Mouse (Mus musculus): ENCODE results near the gene Lrrk2.

Gene Lrrk2

DNA sequence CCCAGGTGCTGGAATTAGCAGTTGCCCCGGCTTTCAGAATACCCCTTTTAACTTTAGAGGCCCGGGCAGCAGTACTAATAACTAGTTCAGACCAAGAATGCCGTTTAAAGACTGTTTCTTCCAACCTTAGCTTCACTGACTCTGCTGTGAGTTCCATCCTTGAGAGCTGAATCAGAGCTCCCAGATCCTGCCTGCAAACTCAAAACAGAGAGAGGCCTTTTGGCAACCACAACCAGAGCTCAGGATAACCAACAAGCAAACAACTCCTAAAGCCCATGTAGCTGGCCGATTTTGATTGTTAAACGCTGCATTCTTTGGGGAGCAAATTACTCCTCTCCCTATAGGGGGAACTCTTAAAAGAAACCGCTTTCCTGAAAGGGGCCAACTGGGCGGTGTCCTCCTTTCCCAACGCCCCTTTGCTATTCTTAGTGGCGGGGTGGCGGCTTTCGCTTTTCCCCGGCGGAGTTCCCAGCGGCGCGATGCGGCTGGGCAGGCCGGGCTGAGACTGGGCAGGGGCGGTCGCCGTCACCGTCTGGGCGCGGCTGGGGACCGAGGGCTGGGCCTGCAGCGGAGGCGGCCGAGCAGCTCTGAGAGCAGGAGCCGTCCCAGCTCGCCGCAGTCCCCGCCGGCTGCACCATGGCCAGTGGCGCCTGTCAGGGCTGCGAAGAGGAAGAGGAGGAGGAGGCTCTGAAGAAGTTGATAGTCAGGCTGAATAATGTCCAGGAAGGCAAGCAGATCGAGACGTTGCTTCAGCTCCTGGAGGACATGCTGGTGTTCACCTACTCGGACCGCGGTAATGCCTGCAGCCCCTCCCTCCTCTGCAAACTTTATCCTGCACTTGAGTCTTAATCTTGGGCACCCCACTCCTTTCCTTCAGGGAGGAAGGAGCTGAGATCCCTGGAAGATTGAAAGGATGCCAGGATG lies at the start of gene Lrrk2:
TSS of gene Lrrk2 (plus strand) at position 531 of the 924 bp plus-strand sequence.
- peak; percentile 99 for DNase-seq

DNA sequence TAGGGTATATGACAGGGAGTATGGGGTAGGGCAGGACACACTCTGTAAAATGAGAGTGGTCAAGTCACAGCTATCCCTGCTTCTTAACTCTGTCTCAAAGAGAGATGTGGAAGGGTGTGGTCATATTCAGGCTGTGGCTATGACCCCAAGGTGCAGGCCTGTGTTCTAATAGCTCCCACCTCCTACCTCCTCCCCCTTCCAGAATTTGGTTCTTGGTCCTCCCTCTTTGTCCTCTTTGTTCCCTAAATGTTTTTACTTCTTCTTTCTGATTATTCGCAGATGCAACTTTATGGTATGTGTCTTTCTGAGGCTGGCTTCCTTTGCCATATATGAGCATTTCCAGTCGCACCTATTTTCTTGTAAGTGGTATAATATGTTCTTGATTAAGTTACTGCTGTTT lies 48.5 kb upstream of the Lrrk2 start:
- no peak for DNase-seq

DNA sequence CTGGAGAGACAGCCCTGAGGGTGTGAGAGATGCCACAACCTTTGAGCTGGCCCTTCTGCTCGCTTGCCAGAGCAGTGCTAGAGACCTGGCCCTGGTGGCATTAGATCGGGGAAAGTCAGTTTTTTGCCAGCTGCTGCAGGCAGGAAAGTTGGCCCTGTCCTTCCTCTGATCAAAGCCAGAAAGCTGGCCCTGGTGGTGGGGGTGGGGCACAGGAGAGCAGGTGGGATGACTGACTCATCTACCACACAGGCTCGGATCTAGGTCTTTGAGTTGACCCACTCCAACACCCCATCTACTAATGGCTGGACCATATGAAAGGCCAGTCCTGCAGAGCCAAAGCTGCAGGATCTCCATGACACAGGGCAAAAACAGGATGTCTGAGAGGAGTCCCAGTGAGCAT lies 43.8 kb upstream of the Lrrk2 start:
- no peak for DNase-seq

DNA sequence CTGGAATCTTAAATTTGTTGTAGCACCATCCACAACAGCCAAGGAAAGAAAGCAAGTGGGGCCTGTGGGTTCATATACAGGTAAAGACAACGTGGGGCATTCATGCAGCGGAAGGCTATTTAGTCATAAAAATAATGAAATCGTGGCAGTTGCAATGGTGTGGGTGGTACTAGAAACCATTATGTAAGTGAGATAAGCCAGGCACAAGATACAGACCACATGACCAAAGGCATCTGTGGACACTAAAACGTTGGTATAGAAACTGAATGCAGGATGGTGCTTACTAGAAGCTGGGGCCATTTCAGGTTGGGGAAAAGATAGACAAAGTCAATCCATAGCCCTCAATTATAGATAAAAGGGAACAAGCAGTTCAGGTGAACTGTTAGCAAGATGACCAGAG lies 40.5 kb upstream of the Lrrk2 start:
- no peak for DNase-seq

DNA sequence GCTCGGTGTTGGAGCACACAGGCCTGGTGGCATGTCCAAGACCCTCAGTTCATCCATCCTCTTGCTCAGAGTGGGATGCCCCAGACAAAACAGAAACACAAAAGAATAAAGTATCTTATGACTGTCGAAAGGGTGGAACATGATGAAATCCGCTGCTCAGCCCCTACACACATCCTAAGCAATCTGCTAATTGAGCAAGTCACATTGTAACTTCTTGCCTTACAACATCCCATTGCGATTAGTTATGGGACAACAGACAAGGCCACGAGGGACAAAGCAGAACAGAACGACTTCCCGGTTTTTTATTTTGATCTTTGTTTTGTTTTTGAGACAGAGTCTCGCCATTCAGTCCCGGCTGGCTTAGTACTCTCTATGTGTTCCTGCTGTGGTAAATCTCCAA lies 39.9 kb upstream of the Lrrk2 start:
- DNase-seq = no peak

DNA sequence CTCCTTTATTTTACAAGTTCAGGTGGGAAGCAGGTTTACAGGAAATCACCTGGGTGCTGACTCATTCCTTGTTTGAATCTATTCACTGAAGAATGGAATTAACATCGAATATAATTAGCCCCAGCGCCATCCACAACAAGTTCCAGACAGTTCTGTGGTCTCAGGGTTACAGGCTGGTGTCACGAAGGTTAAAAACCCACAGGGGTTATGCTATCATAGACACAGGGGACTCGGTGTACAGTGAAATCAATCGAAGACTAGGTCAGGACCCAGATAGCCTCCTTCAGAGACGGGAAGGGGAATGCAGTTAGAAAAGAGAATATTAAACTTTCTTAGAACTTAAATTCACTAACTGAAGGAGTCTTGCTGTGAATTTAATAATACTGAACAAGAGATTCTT lies 39.2 kb upstream of the Lrrk2 start:
- DNase-seq = no peak

DNA sequence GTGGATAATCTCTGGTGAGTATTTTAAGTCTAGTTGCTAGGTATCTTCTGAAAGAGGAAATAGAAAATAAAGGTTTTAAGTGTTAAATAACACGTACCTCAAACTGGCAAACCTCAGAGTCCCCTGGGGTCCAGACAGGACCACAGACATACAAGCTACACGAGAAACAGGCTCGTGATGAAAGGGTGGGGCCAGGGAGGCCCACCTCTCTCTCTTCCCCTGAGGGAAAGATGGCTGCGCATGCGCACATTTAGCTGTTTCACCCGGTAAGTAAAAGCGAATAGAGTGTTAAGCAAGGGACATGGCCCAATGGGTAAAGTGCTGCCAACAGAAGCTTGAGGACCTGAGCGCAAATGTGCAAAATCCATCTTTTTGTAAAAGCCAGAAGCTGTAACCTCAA lies 38.7 kb upstream of the Lrrk2 start:
- DNase-seq = peak; percentile 92

DNA sequence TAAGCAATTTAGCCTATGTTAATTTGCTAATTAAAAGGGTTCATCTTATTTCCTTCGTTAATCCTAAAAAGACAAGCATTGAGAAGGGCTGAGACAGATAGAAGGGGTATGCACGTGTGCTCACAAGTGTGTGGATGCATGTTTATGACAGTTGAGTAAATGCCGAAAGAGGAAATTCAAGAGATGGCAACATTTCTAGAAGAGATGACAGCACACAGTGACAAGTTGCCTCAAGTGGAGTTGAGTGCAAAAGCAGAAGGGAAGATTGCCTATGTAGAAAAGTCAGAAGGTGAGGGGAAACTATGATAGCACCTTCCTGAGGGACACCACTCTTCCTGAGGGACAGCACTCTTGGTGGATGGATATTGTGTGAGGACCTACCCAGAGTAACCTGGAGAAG lies 31.3 kb upstream of the Lrrk2 start:
- no peak for DNase-seq

DNA sequence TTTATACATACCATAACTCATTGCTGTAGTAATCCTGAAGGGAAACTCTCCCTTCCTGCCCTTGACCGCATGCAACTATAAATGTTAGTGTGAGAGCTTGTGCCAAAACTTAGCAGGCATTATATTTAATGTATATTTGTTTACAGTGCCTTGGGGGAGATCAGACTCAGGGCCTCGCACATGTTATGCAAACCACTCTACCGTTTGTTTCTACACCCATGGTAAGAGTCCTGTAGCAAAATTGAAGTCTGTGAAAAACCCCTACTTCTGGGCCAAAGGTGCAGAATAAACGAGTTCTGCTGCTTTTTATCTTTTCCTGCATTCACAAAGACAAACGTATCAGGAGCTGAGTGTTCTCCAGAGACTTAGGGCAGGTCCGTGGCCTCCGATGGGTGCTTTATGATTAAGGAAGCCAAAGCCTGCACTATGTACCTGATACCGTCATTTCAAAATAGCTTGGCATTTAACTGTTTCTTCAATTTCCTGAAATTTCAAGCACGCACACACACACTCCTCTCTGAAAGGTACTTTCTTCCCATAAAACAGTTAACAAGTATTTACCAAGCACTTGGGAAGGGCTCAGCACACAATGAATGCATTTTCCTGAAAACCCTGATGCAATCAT lies 30.2 kb upstream of the Lrrk2 start:
- DNase-seq = no peak

DNA sequence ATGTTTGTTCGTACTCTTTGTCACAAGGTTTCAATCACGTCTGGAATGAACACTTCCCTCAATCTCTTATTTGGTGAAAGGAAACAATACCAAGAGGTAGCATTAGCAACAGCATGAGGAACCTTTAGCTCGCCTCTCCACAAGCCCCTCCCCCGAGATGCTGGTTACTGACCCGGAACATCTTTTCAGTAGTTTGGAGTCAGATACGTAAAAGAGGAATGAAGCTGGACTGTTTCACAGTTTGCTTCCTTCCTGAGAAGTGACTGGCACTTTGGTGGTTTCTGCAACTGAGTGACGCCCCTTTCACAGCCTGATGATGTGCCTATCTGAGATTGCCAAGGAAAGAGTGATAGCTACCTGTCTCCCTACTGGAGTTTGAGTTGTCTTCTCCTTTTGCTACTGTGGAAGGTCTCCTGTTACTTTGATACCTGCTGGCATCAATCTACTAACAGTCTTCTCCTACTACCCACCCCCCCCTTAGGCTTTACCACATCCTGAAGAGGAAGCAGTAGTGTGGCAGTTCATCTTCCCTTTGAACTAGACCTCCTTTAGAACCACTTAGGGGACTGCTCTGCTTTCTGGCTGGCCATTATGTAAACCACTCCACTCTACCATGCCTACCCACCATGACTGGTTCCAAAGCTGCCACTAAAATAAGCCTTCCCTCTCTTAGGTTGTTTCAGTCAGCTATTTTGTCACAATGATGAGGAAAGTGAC lies 29.2 kb upstream of the Lrrk2 start:
- DNase-seq = no peak

DNA sequence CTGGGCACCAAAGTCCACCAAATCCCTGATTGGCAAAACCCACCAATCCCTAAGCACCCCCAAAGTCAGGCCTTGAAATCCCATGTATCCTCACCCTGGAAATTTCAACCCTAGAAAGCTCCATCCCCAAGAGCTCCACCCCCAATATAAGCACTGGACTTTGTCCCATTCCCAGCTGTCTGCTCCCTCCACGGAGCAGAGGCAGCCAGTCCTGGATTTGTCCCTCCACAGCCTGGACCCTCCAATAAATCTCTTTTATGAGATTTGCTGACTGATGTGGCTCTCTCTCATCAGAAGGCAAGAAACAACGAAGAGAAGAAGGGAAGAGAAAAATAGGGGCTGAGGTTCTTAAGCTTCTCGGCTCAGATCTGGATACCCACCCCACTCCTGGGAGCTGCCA lies 22.7 kb upstream of the Lrrk2 start:
- no peak for DNase-seq

DNA sequence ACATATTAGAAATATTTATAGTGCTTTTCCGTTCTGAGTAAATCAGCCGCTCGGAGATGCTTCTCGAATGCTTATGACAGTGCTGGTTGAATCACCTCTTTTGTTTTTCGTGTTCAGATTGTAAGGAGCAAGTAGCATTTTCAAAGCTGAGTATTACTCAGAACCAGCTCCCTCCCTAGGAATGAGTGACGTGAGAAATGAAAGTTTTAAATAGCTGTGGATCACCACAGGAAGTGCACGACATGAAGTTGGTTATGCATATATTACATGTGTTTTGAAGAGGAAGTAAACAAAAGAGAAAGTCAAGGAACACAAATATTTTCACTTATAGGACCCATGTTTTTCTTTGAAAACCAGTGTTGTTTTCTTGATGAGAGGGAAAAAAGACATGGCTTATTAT lies 21.5 kb upstream of the Lrrk2 start:
- no peak for DNase-seq

DNA sequence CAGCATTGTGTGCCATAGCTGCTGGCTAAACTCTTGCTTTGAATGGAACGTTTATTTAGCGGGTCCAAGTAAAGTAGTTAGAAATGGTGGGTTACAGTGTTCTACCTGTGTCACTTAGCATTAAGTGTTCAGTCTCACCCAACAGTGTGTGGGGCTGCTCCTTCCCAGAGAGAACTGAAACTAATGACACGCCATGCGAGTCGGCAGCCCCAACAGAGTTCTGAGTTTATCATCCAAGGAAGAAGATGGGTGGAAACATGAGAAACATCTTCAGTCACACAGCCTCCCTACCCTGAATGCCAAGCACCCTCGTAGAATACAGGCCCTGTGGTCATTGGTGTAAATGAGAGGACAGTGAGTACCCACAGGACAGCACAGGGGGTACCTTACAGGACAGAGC lies 14.7 kb upstream of the Lrrk2 start:
- no peak for DNase-seq

DNA sequence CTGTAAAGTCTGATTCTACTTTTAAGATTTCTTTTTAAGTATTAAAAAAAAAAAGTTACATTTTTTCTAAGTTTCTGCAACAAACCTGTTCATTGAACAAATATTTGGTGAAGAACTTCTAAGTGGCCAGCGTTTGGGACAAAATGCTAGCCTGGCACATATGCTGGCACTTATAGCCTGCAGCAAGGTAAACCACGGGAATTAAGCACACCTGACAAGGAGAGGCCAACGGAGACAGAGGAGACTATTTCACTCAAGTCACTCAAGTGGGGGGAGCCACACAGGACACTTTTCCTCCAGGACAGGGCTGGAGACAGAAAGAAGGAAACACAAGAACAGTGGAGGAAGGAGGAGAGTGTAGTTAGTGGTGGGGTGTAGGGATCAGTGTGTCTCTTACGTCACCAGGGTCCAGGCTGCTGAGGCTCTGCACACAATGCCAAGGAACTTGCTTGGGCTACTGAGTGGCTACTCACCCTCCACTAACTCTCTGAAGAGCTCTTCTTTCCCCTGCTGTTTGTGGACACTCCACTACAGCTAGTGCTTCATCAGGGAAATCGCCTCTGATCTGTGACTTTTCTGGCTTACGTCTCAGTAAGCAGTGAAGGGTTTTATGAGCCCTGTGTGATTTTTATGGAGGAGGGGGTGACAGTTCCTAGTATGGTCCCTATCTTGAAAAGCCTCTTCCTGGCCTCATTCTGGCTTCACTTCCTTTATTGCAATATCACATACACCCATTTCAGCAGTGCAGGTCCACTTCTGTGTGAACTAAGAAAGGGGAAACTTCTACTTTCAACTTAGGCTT lies 12.5 kb upstream of the Lrrk2 start:
- DNase-seq = no peak

DNA sequence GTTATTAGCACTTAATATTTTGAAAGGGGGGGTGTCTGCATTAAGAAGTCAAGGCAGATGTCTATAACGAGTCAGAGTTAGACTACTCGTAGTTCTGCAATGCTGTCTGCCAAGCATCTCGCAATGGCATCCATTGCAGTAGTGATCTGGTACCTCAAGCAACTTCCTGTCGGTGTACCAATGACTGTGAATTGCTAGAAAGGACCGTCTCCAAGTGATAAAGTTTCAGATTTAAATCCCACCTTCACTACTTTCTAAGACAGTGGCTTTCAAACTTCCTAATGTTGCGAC lies 12.0 kb upstream of the Lrrk2 start:
- no peak for DNase-seq

DNA sequence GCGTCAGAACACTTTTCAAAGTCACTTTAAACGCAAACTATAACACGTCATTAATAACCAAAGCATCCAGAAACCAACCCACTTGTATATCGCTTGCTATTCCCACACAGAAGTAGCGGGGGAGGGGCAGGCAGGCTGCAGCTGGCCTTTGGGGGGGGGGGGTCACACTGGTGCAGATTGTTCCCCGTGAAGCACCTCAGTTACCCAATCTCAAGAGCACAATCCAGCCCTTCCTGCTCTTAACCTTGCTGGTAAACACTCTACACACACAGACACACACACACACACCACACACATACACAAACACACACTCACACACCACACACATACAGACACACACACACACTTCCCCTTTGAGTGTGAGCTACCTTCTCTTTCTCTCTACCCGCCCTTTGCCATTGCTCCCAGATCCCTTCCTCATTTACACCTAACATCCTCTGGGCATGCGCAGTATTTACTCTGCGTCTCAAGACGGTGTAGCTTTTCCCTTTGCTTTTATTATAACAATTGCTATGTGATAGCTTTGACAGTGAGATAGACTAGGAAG lies 8.3 kb upstream of the Lrrk2 start:
- no peak for DNase-seq

DNA sequence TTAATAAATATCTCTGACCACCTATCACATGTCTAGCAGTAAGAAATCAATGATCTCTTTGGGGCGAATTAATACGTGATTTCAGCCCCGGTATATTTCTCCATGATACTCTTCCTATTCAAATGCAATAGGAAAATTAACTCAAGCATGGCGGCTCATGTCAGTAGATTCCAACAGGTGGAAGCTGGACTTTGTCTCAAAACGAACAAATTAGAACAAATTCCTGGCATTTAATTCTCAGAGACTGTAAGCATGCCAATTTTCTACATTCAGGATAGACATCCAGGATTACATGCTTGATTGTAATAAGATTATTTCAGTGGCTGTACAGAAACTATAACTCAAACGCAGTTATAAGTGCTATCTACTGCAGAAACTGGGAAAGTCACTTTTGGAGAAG lies 7.4 kb upstream of the Lrrk2 start:
- no peak for DNase-seq

DNA sequence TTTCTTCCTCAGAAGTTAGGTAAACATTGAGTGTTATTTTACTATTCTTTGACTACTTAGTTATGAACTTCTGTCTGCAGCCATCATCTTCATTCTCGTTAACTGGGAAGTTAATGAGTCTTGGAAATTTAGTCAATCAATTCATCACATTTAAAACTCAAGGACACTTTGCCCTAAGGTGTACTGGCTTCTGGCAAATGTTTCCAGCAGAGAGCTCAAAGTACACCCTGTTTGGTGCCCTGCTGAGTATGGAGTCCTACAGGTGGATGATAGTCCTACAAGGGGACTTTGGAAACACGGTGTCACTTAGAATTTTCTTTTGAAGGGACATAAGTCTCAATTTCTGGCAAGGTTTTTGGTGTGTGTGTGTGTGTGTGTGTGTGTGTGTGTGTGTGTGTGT lies 1.8 kb upstream of the Lrrk2 start:
- peak; percentile 25 for DNase-seq

DNA sequence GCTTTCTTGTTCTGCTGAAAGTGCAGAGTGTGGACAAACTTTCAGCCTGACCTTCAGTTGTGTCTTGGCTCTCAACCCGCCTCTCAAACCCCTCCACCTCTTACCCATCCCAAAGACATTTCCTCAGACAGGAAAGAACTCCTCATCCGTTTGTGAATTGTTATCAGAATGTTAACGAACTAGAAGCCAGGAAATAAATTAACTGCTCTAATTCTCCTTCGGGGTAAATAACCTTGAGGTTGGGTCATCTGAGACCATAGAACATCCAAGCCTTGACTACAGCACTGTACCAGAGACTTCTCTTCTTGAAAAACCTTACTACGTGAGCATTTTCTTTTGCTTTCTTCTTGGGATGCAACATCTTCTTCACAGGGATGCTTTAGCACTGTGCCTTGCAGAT lies 988 bp upstream of the Lrrk2 start:
- no peak for DNase-seq

DNA sequence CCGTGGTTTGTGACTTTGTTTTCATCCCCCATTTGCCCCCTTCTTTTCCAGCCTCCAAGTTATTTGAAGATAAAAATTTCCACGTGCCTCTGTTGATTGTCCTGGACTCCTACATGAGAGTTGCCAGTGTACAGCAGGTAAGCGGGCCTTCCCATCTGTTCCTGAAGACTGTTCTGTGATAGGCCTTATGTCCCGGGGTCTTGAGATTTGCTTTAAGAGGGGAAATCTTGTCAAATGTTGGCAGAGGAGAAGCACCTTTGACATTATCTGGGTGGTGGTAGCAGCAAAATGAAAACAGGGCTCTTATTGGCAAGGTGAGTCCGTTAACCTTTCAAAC lies 562 bp downstream of the Lrrk2 start:
- DNase-seq = no peak

DNA sequence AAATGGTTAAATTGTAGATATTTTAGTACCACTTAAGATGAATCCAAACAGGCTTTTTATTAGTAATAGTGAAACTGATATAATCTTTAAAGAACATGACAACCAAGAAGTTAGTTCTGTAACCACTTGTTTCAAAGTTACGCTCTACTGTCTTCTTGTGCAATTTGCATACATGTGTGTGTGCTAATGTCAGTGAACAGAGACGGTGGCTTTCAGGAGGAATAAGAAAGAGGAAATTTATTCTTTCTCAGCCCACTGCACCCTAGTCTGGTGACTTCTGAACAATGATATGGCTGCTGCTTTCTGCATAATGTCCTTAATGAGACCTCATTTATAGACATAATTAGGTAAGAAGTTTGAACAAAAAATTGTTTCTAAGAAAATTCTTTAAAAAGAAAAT lies 7.1 kb downstream of the Lrrk2 start:
- DNase-seq = no peak

DNA sequence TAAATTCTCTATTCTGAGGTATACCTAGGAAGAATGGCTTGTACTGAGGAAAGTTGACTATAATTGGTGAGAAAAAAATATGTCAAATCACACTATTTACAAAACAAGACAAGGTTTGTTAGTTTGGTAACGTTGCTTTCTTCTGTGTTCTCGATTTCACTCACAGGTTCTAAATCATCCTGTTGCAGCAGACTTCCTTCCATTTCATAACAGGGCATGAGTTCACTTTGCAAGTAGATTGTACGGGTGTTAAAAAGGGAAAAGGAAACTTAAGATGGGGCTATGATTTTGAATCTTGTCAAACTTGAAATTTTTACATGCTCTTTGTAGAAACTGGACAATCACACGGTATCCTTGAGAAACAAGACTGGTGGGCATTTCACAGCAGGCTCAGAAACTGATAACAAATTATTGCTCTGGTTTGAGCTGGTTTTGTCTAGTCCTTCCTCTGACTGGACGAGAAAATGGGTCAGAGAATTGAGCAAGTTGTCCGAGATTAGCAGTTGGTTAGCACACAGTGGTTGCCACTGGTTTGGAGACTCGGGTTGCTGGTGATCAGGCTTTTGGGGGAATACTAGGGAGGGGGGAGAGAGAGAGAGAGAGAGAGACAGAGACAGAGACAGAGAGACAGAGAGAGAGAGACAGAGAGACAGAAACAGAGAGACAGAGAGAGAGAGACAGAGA lies 13.0 kb downstream of the Lrrk2 start:
- DNase-seq = peak; percentile 3

DNA sequence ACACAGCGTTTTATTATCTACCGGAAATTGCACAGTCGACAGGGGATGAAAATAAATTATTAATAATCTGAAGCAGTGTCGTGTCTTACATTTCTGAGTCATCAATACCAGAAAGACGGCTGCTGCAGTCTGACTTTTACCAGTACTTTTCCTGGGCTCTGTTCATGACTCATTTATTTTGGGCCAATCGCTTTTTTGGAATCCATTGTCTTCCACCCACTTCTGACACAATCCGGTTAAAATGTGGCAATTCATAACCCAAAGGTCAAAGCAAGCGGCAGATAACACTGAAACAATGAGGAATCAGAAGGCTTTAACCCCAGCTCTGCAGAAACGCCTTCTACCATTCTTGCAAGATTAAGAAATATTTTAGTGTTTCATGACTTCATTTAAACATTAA lies 17.7 kb downstream of the Lrrk2 start:
- peak; percentile 87 for DNase-seq

Data from heart, adult 11 months (tissue).